In the genomic region with DNA sequence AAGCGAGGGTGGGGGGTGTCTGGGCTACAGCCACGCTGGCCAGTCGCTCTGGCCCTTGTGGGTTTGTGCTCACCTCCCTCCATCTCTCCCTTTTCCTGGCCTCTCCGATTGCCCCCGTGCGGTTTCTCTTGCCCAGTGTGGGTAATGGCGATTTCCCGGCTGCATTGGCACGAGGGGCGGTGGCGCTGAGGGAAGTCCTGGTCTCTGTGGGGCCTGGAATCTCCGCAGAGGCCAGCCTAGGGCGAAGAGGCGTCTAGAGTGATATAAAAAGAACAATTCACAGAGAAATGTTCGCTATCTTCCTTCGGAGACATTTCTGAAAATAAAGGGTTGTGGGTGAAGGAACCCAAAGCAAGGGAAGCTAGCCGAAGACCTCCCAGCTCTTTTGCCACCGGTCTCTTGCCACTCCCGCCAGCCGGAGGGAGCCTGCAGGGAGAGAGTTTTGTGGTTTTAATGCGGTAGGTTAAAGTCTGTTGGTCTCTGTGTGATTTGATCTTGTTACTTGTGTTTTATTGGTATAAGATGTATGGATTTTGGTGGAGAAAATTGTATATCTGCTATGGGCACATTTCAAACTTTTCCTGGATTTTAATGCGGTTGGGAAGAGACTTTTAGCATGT, we compare ENCODE assay signal across 13 mouse cellular contexts. TPM values are rescaled to one million over a fixed set of nuclear protein-coding genes. Genes with fewer than 3 reads are reported as not detected.
DNase-seq lines count a peak whose midpoint lies in the region; ATAC-seq lines count a peak whose summit lies in the region.
"Had no signal": no experiment of that assay in that cellular context is flagged by ENCODE, and none has a peak within 500 bp of the region (broad histone marks: within the 10 kb centered on the region; RNA-seq: fewer than 3 reads in every experiment).

No protein-coding gene starts in this region.

- H3K36me3 ChIP-seq in liver, embryonic 11.5 days (ENCODE audit: control insufficient read depth, insufficient read depth, low read length) = no peaks in the 10 kb centered on the region
- H3K36me3 ChIP-seq in liver, embryonic 12.5 days = no peaks in the 10 kb centered on the region
- H3K36me3 ChIP-seq in hindbrain, embryonic 15.5 days = no peaks in the 10 kb centered on the region
- H3K36me3 ChIP-seq in stomach, embryonic 15.5 days = no peaks in the 10 kb centered on the region
- no peaks in the 10 kb centered on the region for H3K36me3 ChIP-seq in midbrain, embryonic 10.5 days
- H3K36me3 ChIP-seq: lung, embryonic 15.5 days had no signal

- H3K4me3 ChIP-seq in liver, embryonic 11.5 days (ENCODE audit: low read depth, low read length) = no peak overlapping the region; the same call in 1 of the 2 replicates
- no peak overlapping the region for H3K4me3 ChIP-seq in liver, embryonic 12.5 days
- H3K4me3 ChIP-seq in hindbrain, embryonic 15.5 days = peak overlapping the region; percentile 47
- H3K4me3 ChIP-seq in stomach, embryonic 15.5 days (replicated peaks) = peak overlapping the region; percentile 45
- no peak overlapping the region for H3K4me3 ChIP-seq in midbrain, embryonic 10.5 days
- H3K4me3 ChIP-seq: erythroblast, embryonic 14.5 days; left cerebral cortex, adult 2 months; lung, embryonic 15.5 days had no signal

- 1% methylated on average over 21 of the region's 22 CpGs for WGBS in liver, embryonic 11.5 days
- WGBS in liver, embryonic 12.5 days (ENCODE audit: insufficient replicate concordance) = 2% methylated on average over 22 of the region's 22 CpGs
- 2% methylated on average over 22 of the region's 22 CpGs for WGBS in hindbrain, embryonic 15.5 days
- 13% methylated on average over 22 of the region's 22 CpGs for WGBS in stomach, embryonic 15.5 days
- WGBS in midbrain, embryonic 10.5 days = under 1% methylated on average over 22 of the region's 22 CpGs

- no peak for ATAC-seq in liver, embryonic 11.5 days (replicated peaks; ENCODE audit: low FRiP score)
- no peak for ATAC-seq in liver, embryonic 12.5 days
- ATAC-seq in hindbrain, embryonic 15.5 days (ENCODE audit: low FRiP score, low read depth) = no peak
- no peak for ATAC-seq in stomach, embryonic 15.5 days (ENCODE audit: insufficient read depth, low FRiP score, low read depth)

- peaks cover 100% of the 10 kb centered on the region for H3K27me3 ChIP-seq in liver, embryonic 11.5 days (replicated peaks; ENCODE audit: control insufficient read depth, insufficient read depth, low read length)
- peaks cover 99% of the 10 kb centered on the region for H3K27me3 ChIP-seq in liver, embryonic 12.5 days (replicated peaks)
- peaks cover 85% of the 10 kb centered on the region for H3K27me3 ChIP-seq in hindbrain, embryonic 15.5 days
- H3K27me3 ChIP-seq in stomach, embryonic 15.5 days (replicated peaks) = peaks cover 78% of the 10 kb centered on the region
- H3K27me3 ChIP-seq in midbrain, embryonic 10.5 days (ENCODE audit: low read depth, poor library complexity, severe bottlenecking) = peaks cover 100% of the 10 kb centered on the region

- no peaks in the 10 kb centered on the region for H3K9me3 ChIP-seq in liver, embryonic 11.5 days (ENCODE audit: control insufficient read depth, low read length)
- no peaks in the 10 kb centered on the region for H3K9me3 ChIP-seq in liver, embryonic 12.5 days (replicated peaks)
- no peaks in the 10 kb centered on the region for H3K9me3 ChIP-seq in hindbrain, embryonic 15.5 days
- no peaks in the 10 kb centered on the region for H3K9me3 ChIP-seq in stomach, embryonic 15.5 days
- H3K9me3 ChIP-seq in midbrain, embryonic 10.5 days (replicated peaks) = no peaks in the 10 kb centered on the region
- H3K9me3 ChIP-seq: lung, embryonic 15.5 days had no signal

- H3K27ac ChIP-seq in liver, embryonic 11.5 days (ENCODE audit: low read depth, low read length) = no peak overlapping the region
- H3K27ac ChIP-seq in liver, embryonic 12.5 days = no peak overlapping the region
- H3K27ac ChIP-seq in hindbrain, embryonic 15.5 days (replicated peaks) = peak overlapping the region; percentile 75
- peak overlapping the region; percentile 7 for H3K27ac ChIP-seq in stomach, embryonic 15.5 days
- no peak overlapping the region for H3K27ac ChIP-seq in midbrain, embryonic 10.5 days (replicated peaks)
- H3K27ac ChIP-seq: left cerebral cortex, adult 2 months; lung, embryonic 15.5 days had no signal

- no peak overlapping the region for H3K9ac ChIP-seq in liver, embryonic 11.5 days (ENCODE audit: low read depth, low read length)
- H3K9ac ChIP-seq in liver, embryonic 12.5 days = no peak overlapping the region
- H3K9ac ChIP-seq in hindbrain, embryonic 15.5 days = peak overlapping the region; percentile 39
- 0 out of 2 replicates have a peak overlapping the region, but pooled peaks have one; percentile 12 for H3K9ac ChIP-seq in stomach, embryonic 15.5 days
- H3K9ac ChIP-seq: lung, embryonic 15.5 days had no signal

- H3K4me2 ChIP-seq in liver, embryonic 11.5 days = 0 out of 2 replicates have a peak overlapping the region, but pooled peaks have one; percentile 7
- no peak overlapping the region for H3K4me2 ChIP-seq in liver, embryonic 12.5 days
- no peak overlapping the region for H3K4me2 ChIP-seq in hindbrain, embryonic 15.5 days
- H3K4me2 ChIP-seq in stomach, embryonic 15.5 days = peak overlapping the region; percentile 51
- H3K4me2 ChIP-seq: lung, embryonic 15.5 days had no signal

- H3K4me1 ChIP-seq in liver, embryonic 11.5 days (replicated peaks; ENCODE audit: control insufficient read depth, insufficient read depth, low read length) = 0 out of 2 replicates have a peak, but pooled peaks cover 3% of the 10 kb centered on the region
- H3K4me1 ChIP-seq in liver, embryonic 12.5 days = peaks cover 9% of the 10 kb centered on the region; the same call in 1 of the 2 replicates
- H3K4me1 ChIP-seq in hindbrain, embryonic 15.5 days (replicated peaks) = no peaks in the 10 kb centered on the region
- peaks cover 6% of the 10 kb centered on the region for H3K4me1 ChIP-seq in stomach, embryonic 15.5 days
- H3K4me1 ChIP-seq in midbrain, embryonic 10.5 days = no peaks in the 10 kb centered on the region

- DNase-seq in liver, embryonic 11.5 days (ENCODE audit: low spot score) = no peak
- peak; percentile 55 to 68 for DNase-seq in kidney, postnatal 4 days
- no peak for DNase-seq in MN1 (ENCODE audit: low spot score)
- no peak for DNase-seq in midbrain, embryonic 10.5 days (ENCODE audit: low spot score)
- no peak for DNase-seq in T-cell, adult 2 months (ENCODE audit: low spot score)
- DNase-seq: cerebellum, adult 9-10 months; thymus, postnatal 14 days had no signal

RNA-seq across cellular contexts. Expression of a gene that starts 1.1 kb away (rescaled TPM):
- 1.9 and 2.4 TPM in 2 replicates for polyA plus RNA-seq in liver, embryonic 11.5 days (2014; fragmentation: Nextera tagmentation; extraction: Ambion mirVana)
- polyA plus RNA-seq in liver, embryonic 12.5 days (2016; fragmentation: Nextera tagmentation; extraction: Ambion mirVana) = 0.30 TPM in 2 replicates
- 52.1 and 66.7 TPM in 2 replicates for polyA plus RNA-seq in hindbrain, embryonic 15.5 days (2015; fragmentation: Nextera tagmentation; extraction: Ambion mirVana)
- polyA plus RNA-seq in stomach, embryonic 15.5 days (2015; fragmentation: Nextera tagmentation; extraction: Ambion mirVana) = 7.5 and 10.7 TPM in 2 replicates
- polyA plus RNA-seq in midbrain, embryonic 10.5 days (2016; fragmentation: Nextera tagmentation; extraction: Ambion mirVana) = not detected in 2 replicates
- polyA plus RNA-seq: erythroblast, embryonic 14.5 days had no signal

RNA-seq across cellular contexts. Expression of a gene that starts 7.0 kb away (rescaled TPM):
- 1.6 and 2.0 TPM in 2 replicates for polyA plus RNA-seq in liver, embryonic 11.5 days (2014; fragmentation: Nextera tagmentation; extraction: Ambion mirVana)
- 0.18 and 0.37 TPM in 2 replicates for polyA plus RNA-seq in liver, embryonic 12.5 days (2016; fragmentation: Nextera tagmentation; extraction: Ambion mirVana)
- 26.5 and 33.6 TPM in 2 replicates for polyA plus RNA-seq in hindbrain, embryonic 15.5 days (2015; fragmentation: Nextera tagmentation; extraction: Ambion mirVana)
- 7.0 and 9.1 TPM in 2 replicates for polyA plus RNA-seq in stomach, embryonic 15.5 days (2015; fragmentation: Nextera tagmentation; extraction: Ambion mirVana)
- polyA plus RNA-seq in midbrain, embryonic 10.5 days (2016; fragmentation: Nextera tagmentation; extraction: Ambion mirVana) = not detected in 2 replicates
- polyA plus RNA-seq: erythroblast, embryonic 14.5 days had no signal

RNA-seq across cellular contexts. Expression of a gene that starts 9.7 kb away (rescaled TPM):
- polyA plus RNA-seq in liver, embryonic 11.5 days (2014; fragmentation: Nextera tagmentation; extraction: Ambion mirVana) = 3.7 and 4.5 TPM in 2 replicates
- 1.3 and 1.5 TPM in 2 replicates for polyA plus RNA-seq in liver, embryonic 12.5 days (2016; fragmentation: Nextera tagmentation; extraction: Ambion mirVana)
- 115 and 140 TPM in 2 replicates for polyA plus RNA-seq in hindbrain, embryonic 15.5 days (2015; fragmentation: Nextera tagmentation; extraction: Ambion mirVana)
- polyA plus RNA-seq in stomach, embryonic 15.5 days (2015; fragmentation: Nextera tagmentation; extraction: Ambion mirVana) = 17.6 and 17.9 TPM in 2 replicates
- polyA plus RNA-seq in midbrain, embryonic 10.5 days (2016; fragmentation: Nextera tagmentation; extraction: Ambion mirVana) = not detected in 2 replicates
- polyA plus RNA-seq: erythroblast, embryonic 14.5 days had no signal

RNA-seq across cellular contexts. Expression of a gene that starts 11.7 kb away (rescaled TPM):
- 0.43 and 0.62 TPM in 2 replicates for polyA plus RNA-seq in liver, embryonic 11.5 days (2014; fragmentation: Nextera tagmentation; extraction: Ambion mirVana)
- polyA plus RNA-seq in liver, embryonic 12.5 days (2016; fragmentation: Nextera tagmentation; extraction: Ambion mirVana) = not detected in 2 replicates
- polyA plus RNA-seq in hindbrain, embryonic 15.5 days (2015; fragmentation: Nextera tagmentation; extraction: Ambion mirVana) = 18.2 and 26.1 TPM in 2 replicates
- polyA plus RNA-seq in stomach, embryonic 15.5 days (2015; fragmentation: Nextera tagmentation; extraction: Ambion mirVana) = 1.1 and 1.9 TPM in 2 replicates
- not detected in 2 replicates for polyA plus RNA-seq in midbrain, embryonic 10.5 days (2016; fragmentation: Nextera tagmentation; extraction: Ambion mirVana)
- polyA plus RNA-seq: erythroblast, embryonic 14.5 days had no signal

RNA-seq across cellular contexts. Expression of a gene that starts 22.2 kb away (rescaled TPM):
- polyA plus RNA-seq in liver, embryonic 11.5 days (2014; fragmentation: Nextera tagmentation; extraction: Ambion mirVana) = 0.26 and 0.49 TPM in 2 replicates
- not detected in 2 replicates for polyA plus RNA-seq in liver, embryonic 12.5 days (2016; fragmentation: Nextera tagmentation; extraction: Ambion mirVana)
- 2.1 and 15.7 TPM in 2 replicates for polyA plus RNA-seq in hindbrain, embryonic 15.5 days (2015; fragmentation: Nextera tagmentation; extraction: Ambion mirVana)
- 0.13 and 0.35 TPM in 2 replicates for polyA plus RNA-seq in stomach, embryonic 15.5 days (2015; fragmentation: Nextera tagmentation; extraction: Ambion mirVana)
- not detected in 2 replicates for polyA plus RNA-seq in midbrain, embryonic 10.5 days (2016; fragmentation: Nextera tagmentation; extraction: Ambion mirVana)
- polyA plus RNA-seq: erythroblast, embryonic 14.5 days had no signal

Comparison
In these comparisons a context has a peak if more than half of its experiments do, and no peak if none do; other contexts are left out.
1. H3K4me2 ChIP-seq: peak in liver, embryonic 11.5 days (single experiment) and stomach, embryonic 15.5 days (single experiment); none in liver, embryonic 12.5 days (single experiment) and hindbrain, embryonic 15.5 days (single experiment).
2. DNase-seq: peak in kidney, postnatal 4 days (2 of 2); none in liver, embryonic 11.5 days (single experiment), MN1 (single experiment), midbrain, embryonic 10.5 days (single experiment) and T-cell, adult 2 months (single experiment).
3. H3K27ac ChIP-seq: peak in hindbrain, embryonic 15.5 days (single experiment) and stomach, embryonic 15.5 days (single experiment); none in liver, embryonic 11.5 days (single experiment), liver, embryonic 12.5 days (single experiment) and midbrain, embryonic 10.5 days (single experiment).
4. H3K4me3 ChIP-seq: peak in hindbrain, embryonic 15.5 days (single experiment) and stomach, embryonic 15.5 days (single experiment); none in liver, embryonic 11.5 days (single experiment), liver, embryonic 12.5 days (single experiment) and midbrain, embryonic 10.5 days (single experiment).
5. H3K9ac ChIP-seq: peak in hindbrain, embryonic 15.5 days (single experiment) and stomach, embryonic 15.5 days (single experiment); none in liver, embryonic 11.5 days (single experiment) and liver, embryonic 12.5 days (single experiment).